16 mouse cellular contexts compared by ENCODE assay signal in genomic region chr6:121062891-121063408, GRCm38 (mm10).
DNase-seq lines count a peak whose midpoint lies in the region; ATAC-seq and TF ChIP-seq lines count a peak whose summit lies in the region.
"Had no signal": no experiment of that assay in that cellular context is flagged by ENCODE, and none has a peak within 500 bp of the region (broad histone marks: within the 10 kb centered on the region; RNA-seq: fewer than 3 reads in every experiment).

No protein-coding gene starts in this region.

- H3K27ac ChIP-seq in heart, embryonic 10.5 days = peak overlapping the region; percentile 72
- H3K27ac ChIP-seq in midbrain, embryonic 14.5 days (replicated peaks; ENCODE audit: low read depth, low read length) = peak overlapping the region; percentile 97; the same call in 1 of the 2 replicates
- no peak overlapping the region for H3K27ac ChIP-seq in midbrain, embryonic 13.5 days
- H3K27ac ChIP-seq in CH12.LX (ENCODE audit: insufficient read depth, low read depth) = peak overlapping the region; percentile 70
- H3K27ac ChIP-seq in midbrain, postnatal 0 days (ENCODE audit: low read depth, low read length) = peak overlapping the region; percentile 97; the same call in 1 of the 2 replicates
- H3K27ac ChIP-seq: forebrain, embryonic 12.5 days had no signal

- TF ChIP-seq POLR2A in CH12.LX (IDR thresholded peaks at IDR 0.05; ENCODE audit: low read depth, low read length) = 0 out of 2 replicates have a peak, but pooled peaks have one; percentile 23

- peaks cover 75% of the 10 kb centered on the region for H3K4me1 ChIP-seq in heart, embryonic 10.5 days
- peaks cover 33% of the 10 kb centered on the region for H3K4me1 ChIP-seq in midbrain, embryonic 14.5 days (ENCODE audit: control insufficient read depth, insufficient read depth, low read length)
- H3K4me1 ChIP-seq in midbrain, embryonic 13.5 days (replicated peaks) = peaks cover 44% of the 10 kb centered on the region
- H3K4me1 ChIP-seq in CH12.LX (ENCODE audit: control insufficient read depth in 1 of 2, insufficient read depth in 2 of 2) = peaks cover 46 to 91% of the 10 kb centered on the region in 2 experiments
- peaks cover 20% of the 10 kb centered on the region; the same call in 1 of the 2 replicates for H3K4me1 ChIP-seq in midbrain, postnatal 0 days (ENCODE audit: insufficient read depth, low read length)

- in situ Hi-C loops in CH12.LX (cut with MboI; ENCODE audit: low pct_ligation_motif_present, low pct_unique_long_range_greater_than_20kb, low sequenced_read_pairs) = no loop called here

- no peak overlapping the region for H3K4me3 ChIP-seq in heart, embryonic 10.5 days
- no peak overlapping the region for H3K4me3 ChIP-seq in midbrain, embryonic 14.5 days (replicated peaks; ENCODE audit: low read depth, low read length)
- no peak overlapping the region for H3K4me3 ChIP-seq in midbrain, embryonic 13.5 days (replicated peaks)
- H3K4me3 ChIP-seq in CH12.LX (replicated peaks in 1 of 3; ENCODE audit: low read depth in 2 of 3, low read length in 2 of 3, poor library complexity in 1 of 3) = peak overlapping the region; percentile 3 to 41 (median 23)
- H3K4me3 ChIP-seq in midbrain, postnatal 0 days (ENCODE audit: low read depth, low read length) = no peak overlapping the region
- H3K4me3 ChIP-seq: embryonic facial prominence, embryonic 10.5 days; forebrain, embryonic 12.5 days had no signal

- H3K27me3 ChIP-seq in heart, embryonic 10.5 days (ENCODE audit: insufficient read depth, poor library complexity, severe bottlenecking) = no peaks in the 10 kb centered on the region
- no peaks in the 10 kb centered on the region for H3K27me3 ChIP-seq in midbrain, embryonic 14.5 days (ENCODE audit: control insufficient read depth, insufficient read depth, low read length)
- no peaks in the 10 kb centered on the region for H3K27me3 ChIP-seq in midbrain, embryonic 13.5 days
- H3K27me3 ChIP-seq in CH12.LX (replicated peaks) = no peaks in the 10 kb centered on the region
- H3K27me3 ChIP-seq in midbrain, postnatal 0 days (ENCODE audit: insufficient read depth, low read length) = no peaks in the 10 kb centered on the region
- H3K27me3 ChIP-seq: forebrain, embryonic 12.5 days had no signal

- no peak for TF ChIP-seq RAD21 in CH12.LX (IDR thresholded peaks at IDR 0.05; ENCODE audit: low read depth, low read length)

- H3K79me2 ChIP-seq in CH12.LX (replicated peaks; ENCODE audit: control insufficient read depth, extremely low read depth, insufficient read depth, poor library complexity, severe bottlenecking) = peaks cover 11% of the 10 kb centered on the region; the same call in 1 of the 2 replicates

- no peak overlapping the region for H3K4me2 ChIP-seq in midbrain, embryonic 14.5 days (ENCODE audit: low read length)
- no peak overlapping the region for H3K4me2 ChIP-seq in midbrain, embryonic 13.5 days (replicated peaks)
- peak overlapping the region; percentile 71 for H3K4me2 ChIP-seq in CH12.LX (ENCODE audit: insufficient read depth, low read depth, poor library complexity, severe bottlenecking)
- H3K4me2 ChIP-seq in midbrain, postnatal 0 days (ENCODE audit: low read depth, low read length, poor library complexity, severe bottlenecking) = no peak overlapping the region
- H3K4me2 ChIP-seq: forebrain, embryonic 12.5 days had no signal

- no peak overlapping the region for H3K9ac ChIP-seq in midbrain, embryonic 14.5 days (replicated peaks; ENCODE audit: low read length)
- H3K9ac ChIP-seq in midbrain, embryonic 13.5 days (replicated peaks) = no peak overlapping the region
- H3K9ac ChIP-seq in CH12.LX (ENCODE audit: insufficient read depth, low read depth) = peak overlapping the region; percentile 36
- H3K9ac ChIP-seq in midbrain, postnatal 0 days (replicated peaks; ENCODE audit: low read length, poor library complexity, severe bottlenecking) = no peak overlapping the region
- H3K9ac ChIP-seq: forebrain, embryonic 12.5 days had no signal

- DNase-seq in heart, embryonic 10.5 days (ENCODE audit: low spot score) = no peak
- DNase-seq in heart, adult 9 months (ENCODE audit: low spot score in 2 of 2) = no peak
- DNase-seq in midbrain, embryonic 14.5 days = no peak
- DNase-seq in CH12.LX (ENCODE audit: extremely low read depth) = peak; percentile 87
- no peak for DNase-seq in midbrain, postnatal 0 days (ENCODE audit: low spot score)
- no peak for DNase-seq in cerebellum, postnatal 4 days (ENCODE audit: low spot score in 2 of 2)
- DNase-seq: adrenal gland, postnatal 25 days; cerebellum, adult 18-20 months; gastrocnemius, postnatal 14 days; heart, postnatal 36 days; left cerebral cortex, postnatal 4 days; lung, adult 2 months had no signal

- no peaks in the 10 kb centered on the region for H3K9me3 ChIP-seq in heart, embryonic 10.5 days
- H3K9me3 ChIP-seq in midbrain, embryonic 14.5 days (ENCODE audit: control insufficient read depth, low read length) = no peaks in the 10 kb centered on the region
- no peaks in the 10 kb centered on the region for H3K9me3 ChIP-seq in midbrain, embryonic 13.5 days
- H3K9me3 ChIP-seq in CH12.LX (replicated peaks; ENCODE audit: low read length) = no peaks in the 10 kb centered on the region
- no peaks in the 10 kb centered on the region for H3K9me3 ChIP-seq in midbrain, postnatal 0 days (ENCODE audit: low read length)
- H3K9me3 ChIP-seq: embryonic facial prominence, embryonic 10.5 days; forebrain, embryonic 12.5 days had no signal

- H3K36me3 ChIP-seq in heart, embryonic 10.5 days = no peaks in the 10 kb centered on the region
- H3K36me3 ChIP-seq in midbrain, embryonic 14.5 days (ENCODE audit: control insufficient read depth, insufficient read depth, low read length) = no peaks in the 10 kb centered on the region
- no peaks in the 10 kb centered on the region for H3K36me3 ChIP-seq in midbrain, embryonic 13.5 days
- peaks cover 0 to 32% of the 10 kb centered on the region in 2 experiments for H3K36me3 ChIP-seq in CH12.LX (replicated peaks in 1 of 2; ENCODE audit: control insufficient read depth in 1 of 2, insufficient read depth in 1 of 2, low read length in 1 of 2)
- no peaks in the 10 kb centered on the region for H3K36me3 ChIP-seq in midbrain, postnatal 0 days (ENCODE audit: insufficient read depth, low read length)
- H3K36me3 ChIP-seq: embryonic facial prominence, embryonic 10.5 days; forebrain, embryonic 12.5 days had no signal

- TF ChIP-seq CTCF in CH12.LX (conservative IDR thresholded peaks at IDR 0.05 in 1 of 2, IDR thresholded peaks at IDR 0.05 in 1 of 2; ENCODE audit: low read depth in 2 of 2, low read length in 2 of 2) = no peak
- TF ChIP-seq CTCF in midbrain, postnatal 0 days (IDR thresholded peaks at IDR 0.05) = no peak

- ATAC-seq in midbrain, embryonic 14.5 days (ENCODE audit: low FRiP score, low TSS enrichment) = no peak
- ATAC-seq in midbrain, embryonic 13.5 days = no peak
- no peak for ATAC-seq in midbrain, postnatal 0 days (ENCODE audit: low FRiP score)
- ATAC-seq in cerebellum, adult (ENCODE audit: insufficient number of reproducible peaks, low FRiP score, low TSS enrichment) = no peak

- dilution Hi-C loops in CH12.LX (cut with MboI; ENCODE audit: extremely low pct_ligation_motif_present, extremely low pct_unique_long_range_greater_than_20kb, low sequenced_read_pairs) = no loop called here

- 91% methylated on average over 17 of the region's 17 CpGs for whole genome bisulfite sequencing in heart, embryonic 10.5 days
- WGBS in midbrain, embryonic 14.5 days = 94% methylated on average over 17 of the region's 17 CpGs
- 95% methylated on average over 17 of the region's 17 CpGs for WGBS in midbrain, embryonic 13.5 days
- 95% methylated on average over 17 of the region's 17 CpGs for WGBS in midbrain, postnatal 0 days

- 0 out of 2 replicates have a peak, but pooled peaks have one; percentile 38 for TF ChIP-seq EP300 in CH12.LX (IDR thresholded peaks at IDR 0.05; ENCODE audit: low read length)

TF ChIP-seq in CH12.LX, 34 proteins besides CTCF, POLR2A, EP300 and RAD21 (continues in another document):
- TF ChIP-seq IRF4 (IDR thresholded peaks at IDR 0.05; ENCODE audit: low read depth, low read length) (peak; percentile 54), USF1 (IDR thresholded peaks at IDR 0.05; ENCODE audit: low read depth, low read length) (no peak), ZNF384 (IDR thresholded peaks at IDR 0.05; ENCODE audit: low read depth, low read length) (no peak), MAX (IDR thresholded peaks at IDR 0.05; ENCODE audit: low read length) (peak; percentile 84), NRF1 (IDR thresholded peaks at IDR 0.05; ENCODE audit: low read depth, low read length) (peak; percentile 75), MAZ (IDR thresholded peaks at IDR 0.05; ENCODE audit: low read depth, low read length) (0 out of 2 replicates have a peak, but pooled peaks have one; percentile 37), MEF2A (IDR thresholded peaks at IDR 0.05; ENCODE audit: borderline replicate concordance, low read depth, low read length) (peak; percentile 78), SMC3 (IDR thresholded peaks at IDR 0.05; ENCODE audit: low read depth, low read length) (no peak), USF2 (conservative IDR thresholded peaks at IDR 0.05; ENCODE audit: low read depth, low read length) (no peak), POLR2AphosphoS2 (IDR thresholded peaks at IDR 0.05; ENCODE audit: low read depth, low read length) (no peak), MXI1 (IDR thresholded peaks at IDR 0.05; ENCODE audit: low read depth, low read length) (peak; percentile 60; the same call in 1 of the 2 replicates), NELFE (IDR thresholded peaks at IDR 0.05; ENCODE audit: low read depth, low read length) (no peak), ETS1 (conservative IDR thresholded peaks at IDR 0.05; ENCODE audit: low read depth, low read length) (peak; percentile 70; the same call in 1 of the 2 replicates), MAFK (IDR thresholded peaks at IDR 0.05; ENCODE audit: insufficient replicate concordance, low read length) (no peak), PAX5 (IDR thresholded peaks at IDR 0.05; ENCODE audit: low read length) (no peak), GABPA (IDR thresholded peaks at IDR 0.05; ENCODE audit: insufficient replicate concordance, low read depth, low read length) (no peak), E2F4 (IDR thresholded peaks at IDR 0.05; ENCODE audit: insufficient replicate concordance, low read depth, low read length) (no peak), ELF1 (IDR thresholded peaks at IDR 0.05; ENCODE audit: low read depth, low read length) (peak; percentile 29), CHD2 (IDR thresholded peaks at IDR 0.05; ENCODE audit: low read length) (no peak; the same call in 1 of the 2 replicates), RCOR1 (conservative IDR thresholded peaks at IDR 0.05; ENCODE audit: low read depth, low read length) (no peak), TCF12 (IDR thresholded peaks at IDR 0.05; ENCODE audit: low read depth, low read length) (peak; percentile 43; the same call in 1 of the 2 replicates), BHLHE40 (IDR thresholded peaks at IDR 0.05; ENCODE audit: low read depth, low read length) (peak; percentile 16), JUND (conservative IDR thresholded peaks at IDR 0.05; ENCODE audit: low read depth, low read length) (no peak), SIN3A (IDR thresholded peaks at IDR 0.05; ENCODE audit: low read length) (no peak), KAT2A (IDR thresholded peaks at IDR 0.05; ENCODE audit: insufficient replicate concordance, low read length) (no peak)

Comparison
In these comparisons a context has a peak if more than half of its experiments do, and no peak if none do; other contexts are left out.
1. H3K4me3 ChIP-seq: peak in CH12.LX (3 of 3); none in heart, embryonic 10.5 days (single experiment), midbrain, embryonic 14.5 days (single experiment), midbrain, embryonic 13.5 days (single experiment) and midbrain, postnatal 0 days (single experiment).